Mouse (Mus musculus): ENCODE results near the gene Tfeb.

DNA sequence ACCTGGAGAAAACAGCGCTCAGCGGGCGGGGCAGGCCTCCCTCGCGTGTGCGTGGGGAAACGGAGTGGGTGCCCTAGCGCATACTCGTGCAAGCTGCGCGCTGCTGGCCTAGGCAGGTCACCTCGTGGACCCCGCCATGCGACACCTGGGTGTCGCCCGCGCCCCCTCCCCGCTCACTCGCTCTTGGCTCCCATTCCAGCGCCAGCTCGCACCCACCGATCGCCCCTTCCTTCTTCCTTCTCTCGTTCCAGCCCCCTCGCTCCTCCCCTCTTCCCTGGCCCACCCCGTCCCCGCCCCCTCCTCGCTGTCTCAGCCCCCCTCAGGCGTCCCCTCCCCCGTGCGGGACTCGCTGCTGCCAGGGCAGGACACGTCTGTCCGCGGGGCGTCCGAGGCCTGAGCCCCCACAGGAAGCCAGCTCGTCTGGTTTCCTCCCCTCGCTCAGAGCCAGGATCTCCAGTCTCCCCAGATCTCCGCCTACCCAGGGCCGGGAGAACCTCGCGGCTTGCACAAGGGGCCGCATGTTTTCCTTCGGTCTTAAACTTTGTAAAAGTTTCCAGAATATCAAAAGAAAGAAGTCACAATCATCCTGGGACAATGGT lies 96.3 kb downstream of the Tfeb start:
- no peak for TF ChIP-seq CTCF (conservative IDR thresholded peaks at IDR 0.05; ENCODE audit: low read length)
- no peak for TF ChIP-seq NANOG (IDR thresholded peaks at IDR 0.05; ENCODE audit: borderline replicate concordance, low read length)
- no peak for TF ChIP-seq POU5F1 (IDR thresholded peaks at IDR 0.05; ENCODE audit: borderline replicate concordance, low read length)
